Mouse (Mus musculus) ovary, postnatal 36 days (tissue): ENCODE data around the gene Ces4a.
"Not testable (repeated sequence)": the region's sequence is repeated elsewhere in the genome, so short reads cannot be mapped to it uniquely, and the experiment has no call there.

Experiments
- DNase-seq: peaks from one replicate; pipeline ENCODE4 v3.0.0; 2022; ENCODE audit warnings: low spot score, mixed read lengths

Gene Ces4a

GRCm38 (mm10) chr8:105170041-105170380 lies 38.4 kb downstream of the Ces4a start:
- no peak for DNase-seq

GRCm38 (mm10) chr8:105170381-105171115 lies 38.9 kb downstream of the Ces4a start, which contains the start of gene Cbfb:
Gene Cbfb, plus strand, starts transcription at chr8:105170674.
- peak; percentile 97 for DNase-seq

GRCm38 (mm10) chr8:105171116-105172002 lies 39.8 kb downstream of the Ces4a start:
- DNase-seq, result peak; percentile 73

GRCm38 (mm10) chr8:105172003-105172362 lies 40.4 kb downstream of the Ces4a start:
- no peak for DNase-seq

GRCm38 (mm10) chr8:105175287-105175686 lies 43.7 kb downstream of the Ces4a start:
- DNase-seq, result not testable (repeated sequence)

- DNase-seq, result no peak
Observed at GRCm38 (mm10) chr8:105178211-105178800, 46.7 kb downstream of the Ces4a start.

- DNase-seq, result no peak
Observed at GRCm38 (mm10) chr8:105182201-105182600, 50.6 kb downstream of the Ces4a start.

GRCm38 (mm10) chr8:105186467-105187005 lies 54.9 kb downstream of the Ces4a start:
- no peak for DNase-seq

GRCm38 (mm10) chr8:105192182-105192581 lies 60.6 kb downstream of the Ces4a start:
- no peak for DNase-seq
